Mouse (Mus musculus): ENCODE data around the gene Cog8. TPM values are rescaled to one million over a fixed set of nuclear protein-coding genes. Genes with fewer than 3 reads are reported as not detected.
"Not testable (repeated sequence)": the region's sequence is repeated elsewhere in the genome, so short reads cannot be mapped to it uniquely, and the experiment has no call there.

Cog8 gene
- total RNA-seq, 1 experiment, result 37.8 TPM

DNA sequence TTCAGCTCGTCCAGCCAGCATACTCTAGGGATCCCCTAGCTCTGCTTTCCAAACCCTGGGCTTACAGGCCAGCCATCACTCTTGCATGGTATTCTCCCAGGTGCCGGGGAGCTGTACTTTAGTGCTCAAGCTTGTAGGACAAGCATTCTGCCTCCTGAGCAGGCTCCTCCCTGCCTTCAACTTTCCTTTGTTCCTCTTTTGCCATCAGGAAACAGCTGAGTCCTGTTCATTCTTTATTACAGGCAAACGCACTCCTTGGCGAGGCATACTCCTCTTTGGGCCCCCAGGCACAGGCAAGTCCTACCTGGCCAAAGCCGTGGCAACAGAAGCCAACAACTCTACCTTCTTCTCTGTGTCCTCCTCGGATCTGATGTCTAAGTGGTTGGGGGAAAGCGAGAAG lies 15.9 kb downstream of the Cog8 start:
- Histone ChIP-seq H3K36me3 (ENCODE audit: control insufficient read depth, insufficient read depth, low read length, poor library complexity, severe bottlenecking) (peaks cover 24% of the 10 kb centered on the region), H3K4me1 (ENCODE audit: control insufficient read depth in 2 of 2, insufficient read depth in 2 of 2, low read length in 2 of 2, poor library complexity in 1 of 2) (peaks cover 0 to 2% of the 10 kb centered on the region in 2 experiments; a peak in 2 of 4 replicates), H3K9me3 (ENCODE audit: control insufficient read depth, insufficient read depth, low read depth, low read length) (no peaks in the 10 kb centered on the region), H3K27ac (ENCODE audit: insufficient read depth, low read depth, low read length, poor library complexity, severe bottlenecking) (no peak overlapping the region), H3K4me3 (ENCODE audit: insufficient read depth in 1 of 2, low read depth in 1 of 2, low read length in 2 of 2, poor library complexity in 1 of 2, severe bottlenecking in 1 of 2) (no peak overlapping the region), H3K9ac (ENCODE audit: insufficient read depth, low read depth, low read length, poor library complexity, severe bottlenecking) (no peak overlapping the region)
- in situ Hi-C loops (cut with MboI; ENCODE audit: low sequenced_read_pairs in 2 of 2, unreplicated experiment in 2 of 2), result no loop called here
- DNase-seq (ENCODE audit: low read depth, low spot score), result no peak
- TF ChIP-seq CHD2 (IDR thresholded peaks at IDR 0.05; ENCODE audit: low read depth, low read length), result no peak

DNA sequence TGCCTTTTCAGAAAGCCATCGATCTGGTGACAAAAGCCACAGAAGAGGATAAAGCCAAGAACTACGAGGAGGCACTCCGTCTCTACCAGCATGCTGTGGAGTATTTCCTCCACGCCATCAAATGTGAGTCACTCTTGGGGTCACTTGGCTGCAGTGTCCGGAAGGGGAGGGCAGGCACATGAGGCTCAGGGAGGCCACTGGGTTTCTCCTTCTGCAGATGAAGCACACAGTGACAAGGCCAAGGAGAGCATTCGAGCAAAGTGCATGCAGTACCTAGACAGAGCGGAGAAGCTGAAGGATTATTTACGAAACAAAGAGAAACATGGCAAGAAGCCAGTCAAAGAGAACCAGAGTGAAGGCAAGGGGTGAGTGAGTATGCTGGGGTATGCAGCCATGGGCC lies 19.9 kb downstream of the Cog8 start:
- no peak overlapping the region for H3K27ac ChIP-seq (ENCODE audit: insufficient read depth, low read depth, low read length, poor library complexity, severe bottlenecking)
- TF ChIP-seq ZC3H11A (IDR thresholded peaks at IDR 0.05; ENCODE audit: borderline replicate concordance, low read depth, low read length) (no peak), ZNF384 (IDR thresholded peaks at IDR 0.05; ENCODE audit: low read depth, low read length) (no peak), CHD2 (IDR thresholded peaks at IDR 0.05; ENCODE audit: low read depth, low read length) (no peak), HCFC1 (IDR thresholded peaks at IDR 0.05; ENCODE audit: borderline replicate concordance, insufficient read depth, low read length) (no peak), MAFK (IDR thresholded peaks at IDR 0.05; ENCODE audit: insufficient read depth, low read depth, low read length) (no peak)
- no peak overlapping the region for H3K9ac ChIP-seq (ENCODE audit: insufficient read depth, low read depth, low read length, poor library complexity, severe bottlenecking)
- H3K4me3 ChIP-seq (ENCODE audit: insufficient read depth in 1 of 2, low read depth in 1 of 2, low read length in 2 of 2, poor library complexity in 1 of 2, severe bottlenecking in 1 of 2), result no peak overlapping the region
- no peaks in the 10 kb centered on the region; the same call in 1 of the 2 replicates for H3K36me3 ChIP-seq (ENCODE audit: control insufficient read depth, insufficient read depth, low read length, poor library complexity, severe bottlenecking)
- H3K4me1 ChIP-seq (ENCODE audit: control insufficient read depth in 2 of 2, insufficient read depth in 2 of 2, low read length in 2 of 2, poor library complexity in 1 of 2), result peaks cover 0 to 4% of the 10 kb centered on the region in 2 experiments; a peak in 2 of 4 replicates
- H3K9me3 ChIP-seq (ENCODE audit: control insufficient read depth, insufficient read depth, low read depth, low read length), result no peaks in the 10 kb centered on the region
- in situ Hi-C loops (cut with MboI; ENCODE audit: low sequenced_read_pairs in 2 of 2, unreplicated experiment in 2 of 2), result no loop called here
- DNase-seq (ENCODE audit: low read depth, low spot score), result no peak

DNA sequence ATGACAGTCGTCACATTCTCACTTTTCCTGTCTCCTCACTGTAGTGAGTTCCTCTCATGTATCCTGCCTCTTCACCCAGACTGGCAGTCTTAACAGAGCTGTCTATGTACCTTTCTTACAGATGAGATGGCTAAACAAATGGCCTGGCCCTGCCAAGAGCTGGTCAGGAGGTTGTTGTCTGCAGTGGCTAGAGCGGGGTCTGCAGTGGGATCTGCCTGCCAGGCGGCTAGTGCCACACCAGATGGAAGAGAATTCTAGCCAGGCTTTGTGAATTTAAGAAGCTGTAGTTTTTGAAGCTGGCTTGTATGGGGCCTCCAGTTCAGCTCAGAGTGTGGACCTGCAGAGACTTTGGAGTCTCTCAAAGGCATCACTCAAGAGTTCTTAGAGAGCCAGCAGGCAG lies 20.8 kb downstream of the Cog8 start:
- TF ChIP-seq ZC3H11A (IDR thresholded peaks at IDR 0.05; ENCODE audit: borderline replicate concordance, low read depth, low read length) (no peak), MAFK (IDR thresholded peaks at IDR 0.05; ENCODE audit: insufficient read depth, low read depth, low read length) (no peak), ZNF384 (IDR thresholded peaks at IDR 0.05; ENCODE audit: low read depth, low read length) (no peak), HCFC1 (IDR thresholded peaks at IDR 0.05; ENCODE audit: borderline replicate concordance, insufficient read depth, low read length) (no peak), CHD2 (IDR thresholded peaks at IDR 0.05; ENCODE audit: low read depth, low read length) (no peak)
- Histone ChIP-seq H3K27ac (ENCODE audit: insufficient read depth, low read depth, low read length, poor library complexity, severe bottlenecking) (no peak overlapping the region), H3K9ac (ENCODE audit: insufficient read depth, low read depth, low read length, poor library complexity, severe bottlenecking) (no peak overlapping the region), H3K4me3 (ENCODE audit: insufficient read depth in 1 of 2, low read depth in 1 of 2, low read length in 2 of 2, poor library complexity in 1 of 2, severe bottlenecking in 1 of 2) (no peak overlapping the region), H3K4me1 (ENCODE audit: control insufficient read depth in 2 of 2, insufficient read depth in 2 of 2, low read length in 2 of 2, poor library complexity in 1 of 2) (peaks cover 0 to 2% of the 10 kb centered on the region in 2 experiments; a peak in 2 of 4 replicates), H3K9me3 (ENCODE audit: control insufficient read depth, insufficient read depth, low read depth, low read length) (no peaks in the 10 kb centered on the region), H3K36me3 (ENCODE audit: control insufficient read depth, insufficient read depth, low read length, poor library complexity, severe bottlenecking) (no peaks in the 10 kb centered on the region; the same call in 1 of the 2 replicates)
- in situ Hi-C loops (cut with MboI; ENCODE audit: low sequenced_read_pairs in 2 of 2, unreplicated experiment in 2 of 2), result no loop called here
- no peak for DNase-seq (ENCODE audit: low read depth, low spot score)

DNA sequence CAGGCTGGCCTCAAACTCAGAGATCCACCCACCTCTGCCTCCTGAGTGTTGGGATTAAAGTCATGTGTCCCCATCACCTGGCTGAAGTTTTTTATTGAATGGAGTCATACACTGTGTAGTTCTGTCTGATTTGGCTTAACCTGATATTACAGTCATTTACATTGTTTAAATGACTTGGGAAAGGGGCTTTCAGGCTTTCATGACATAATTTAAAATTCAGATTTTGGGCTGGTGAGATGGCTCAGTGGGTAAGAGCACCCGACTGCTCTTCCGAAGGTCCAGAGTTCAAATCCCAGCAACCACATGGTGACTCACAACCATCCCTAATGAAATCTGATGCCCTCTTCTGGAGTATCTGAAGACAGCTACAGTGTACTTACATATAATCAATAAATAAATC lies 22.9 kb downstream of the Cog8 start:
- H3K4me1 ChIP-seq (ENCODE audit: control insufficient read depth in 2 of 2, insufficient read depth in 2 of 2, low read length in 2 of 2, poor library complexity in 1 of 2); in situ Hi-C loops (cut with MboI; ENCODE audit: low sequenced_read_pairs in 2 of 2, unreplicated experiment in 2 of 2); H3K27ac ChIP-seq (ENCODE audit: insufficient read depth, low read depth, low read length, poor library complexity, severe bottlenecking); H3K9me3 ChIP-seq (ENCODE audit: control insufficient read depth, insufficient read depth, low read depth, low read length); H3K36me3 ChIP-seq (ENCODE audit: control insufficient read depth, insufficient read depth, low read length, poor library complexity, severe bottlenecking); H3K4me3 ChIP-seq (ENCODE audit: insufficient read depth in 1 of 2, low read depth in 1 of 2, low read length in 2 of 2, poor library complexity in 1 of 2, severe bottlenecking in 1 of 2); DNase-seq (ENCODE audit: low read depth, low spot score); H3K9ac ChIP-seq (ENCODE audit: insufficient read depth, low read depth, low read length, poor library complexity, severe bottlenecking): not testable (repeated sequence)

DNA sequence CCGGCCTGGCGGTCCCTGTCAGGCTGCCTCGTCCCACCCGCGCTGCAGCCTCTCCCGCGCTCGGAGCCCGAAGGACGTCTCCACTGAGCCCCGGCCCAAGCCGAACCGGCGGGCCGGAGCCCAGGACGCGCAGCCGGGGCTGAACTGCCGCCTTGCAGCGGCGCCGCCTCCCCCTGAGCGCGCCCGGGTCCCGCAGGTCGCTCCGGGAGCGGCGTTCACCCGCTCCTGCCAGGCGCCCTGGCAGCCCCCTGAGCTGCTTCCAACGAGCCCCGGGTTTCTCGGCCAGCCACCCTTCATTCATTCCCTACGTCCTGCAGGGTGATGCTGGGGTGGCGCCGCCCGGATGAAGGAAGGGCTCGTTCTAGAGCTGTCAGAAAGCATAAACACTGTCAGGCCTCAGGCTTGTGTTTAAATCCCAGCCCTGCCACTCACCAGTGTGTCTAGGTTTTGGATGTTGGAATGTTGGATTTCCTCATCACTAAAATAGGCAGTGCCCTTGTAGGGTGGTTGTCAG lies 24.9 kb downstream of the Cog8 start:
- no peaks in the 10 kb centered on the region; the same call in 1 of the 2 replicates for H3K36me3 ChIP-seq (ENCODE audit: control insufficient read depth, insufficient read depth, low read length, poor library complexity, severe bottlenecking)
- in situ Hi-C loops (cut with MboI; ENCODE audit: low sequenced_read_pairs in 2 of 2, unreplicated experiment in 2 of 2), result no loop called here
- peak overlapping the region; percentile 88 for H3K9ac ChIP-seq (ENCODE audit: insufficient read depth, low read depth, low read length, poor library complexity, severe bottlenecking)
- peaks cover 0 to 2% of the 10 kb centered on the region in 2 experiments; a peak in 1 of 4 replicates for H3K4me1 ChIP-seq (ENCODE audit: control insufficient read depth in 2 of 2, insufficient read depth in 2 of 2, low read length in 2 of 2, poor library complexity in 1 of 2)
- no peak overlapping the region for H3K27ac ChIP-seq (ENCODE audit: insufficient read depth, low read depth, low read length, poor library complexity, severe bottlenecking)
- DNase-seq (ENCODE audit: low read depth, low spot score), result no peak
- H3K4me3 ChIP-seq (ENCODE audit: insufficient read depth in 1 of 2, low read depth in 1 of 2, low read length in 2 of 2, poor library complexity in 1 of 2, severe bottlenecking in 1 of 2), result peak overlapping the region; percentile 94 to 99
- TF ChIP-seq MAFK (IDR thresholded peaks at IDR 0.05; ENCODE audit: insufficient read depth, low read depth, low read length) (no peak), ZNF384 (IDR thresholded peaks at IDR 0.05; ENCODE audit: low read depth, low read length) (no peak), CHD2 (IDR thresholded peaks at IDR 0.05; ENCODE audit: low read depth, low read length) (no peak), ZC3H11A (IDR thresholded peaks at IDR 0.05; ENCODE audit: borderline replicate concordance, low read depth, low read length) (no peak), HCFC1 (IDR thresholded peaks at IDR 0.05; ENCODE audit: borderline replicate concordance, insufficient read depth, low read length) (no peak)
- H3K9me3 ChIP-seq (ENCODE audit: control insufficient read depth, insufficient read depth, low read depth, low read length), result no peaks in the 10 kb centered on the region
